Mouse (Mus musculus) cerebellum, adult 9-11 months (tissue): ENCODE data around the gene Homer2.

Source experiments
- DNase-seq: peaks from one replicate; pipeline ENCODE4 v3.0.0; 2022

Homer2 gene

GRCm38 (mm10) chr7:81707471-81708140 is at the start of gene Homer2:
Gene Homer2 (minus strand): TSS chr7:81707527.
- DNase-seq = peak; percentile 47

- DNase-seq = no peak
These were observed 40.6 kb upstream of the Homer2 start for GRCm38 (mm10) chr7:81747956-81748355.

- DNase-seq = peak; percentile 14
These were observed 36.8 kb upstream of the Homer2 start for GRCm38 (mm10) chr7:81744145-81744544.

GRCm38 (mm10) chr7:81740010-81740409 is 32.7 kb upstream of the Homer2 start:
- DNase-seq = no peak

- DNase-seq = no peak
These were observed 31.5 kb upstream of the Homer2 start for GRCm38 (mm10) chr7:81738720-81739385.

- no peak for DNase-seq
These were observed 28.1 kb upstream of the Homer2 start for GRCm38 (mm10) chr7:81735300-81736048.

GRCm38 (mm10) chr7:81732183-81733089 is 25.1 kb upstream of the Homer2 start:
- no peak for DNase-seq

GRCm38 (mm10) chr7:81731181-81731651 is 23.9 kb upstream of the Homer2 start:
- no peak for DNase-seq

GRCm38 (mm10) chr7:81729787-81730186 is 22.5 kb upstream of the Homer2 start:
- no peak for DNase-seq

GRCm38 (mm10) chr7:81727716-81728115 is 20.4 kb upstream of the Homer2 start:
- DNase-seq = no peak

GRCm38 (mm10) chr7:81726728-81727005 is 19.3 kb upstream of the Homer2 start:
- no peak for DNase-seq

GRCm38 (mm10) chr7:81725986-81726727 is 18.8 kb upstream of the Homer2 start:
- no peak for DNase-seq

- no peak for DNase-seq
These were observed 16.5 kb upstream of the Homer2 start for GRCm38 (mm10) chr7:81723851-81724250.

- peak; percentile 28 for DNase-seq
These were observed 13.9 kb upstream of the Homer2 start for GRCm38 (mm10) chr7:81721271-81721670.

GRCm38 (mm10) chr7:81719216-81719661 is 11.9 kb upstream of the Homer2 start:
- no peak for DNase-seq

GRCm38 (mm10) chr7:81718657-81719056 is 11.3 kb upstream of the Homer2 start:
- no peak for DNase-seq

GRCm38 (mm10) chr7:81710166-81710565 is 2.8 kb upstream of the Homer2 start:
- no peak for DNase-seq

- no peak for DNase-seq
These were observed 838 bp upstream of the Homer2 start for GRCm38 (mm10) chr7:81708165-81708564.

- peak; percentile 64 for DNase-seq
These were observed 623 bp downstream of the Homer2 start for GRCm38 (mm10) chr7:81706416-81707391.

GRCm38 (mm10) chr7:81706027-81706415 is 1.3 kb downstream of the Homer2 start:
- no peak for DNase-seq

GRCm38 (mm10) chr7:81698357-81698756 is 9.0 kb downstream of the Homer2 start:
- DNase-seq = no peak
